Mouse (Mus musculus): ENCODE results near the gene Padi2.

The Padi2 gene

DNA sequence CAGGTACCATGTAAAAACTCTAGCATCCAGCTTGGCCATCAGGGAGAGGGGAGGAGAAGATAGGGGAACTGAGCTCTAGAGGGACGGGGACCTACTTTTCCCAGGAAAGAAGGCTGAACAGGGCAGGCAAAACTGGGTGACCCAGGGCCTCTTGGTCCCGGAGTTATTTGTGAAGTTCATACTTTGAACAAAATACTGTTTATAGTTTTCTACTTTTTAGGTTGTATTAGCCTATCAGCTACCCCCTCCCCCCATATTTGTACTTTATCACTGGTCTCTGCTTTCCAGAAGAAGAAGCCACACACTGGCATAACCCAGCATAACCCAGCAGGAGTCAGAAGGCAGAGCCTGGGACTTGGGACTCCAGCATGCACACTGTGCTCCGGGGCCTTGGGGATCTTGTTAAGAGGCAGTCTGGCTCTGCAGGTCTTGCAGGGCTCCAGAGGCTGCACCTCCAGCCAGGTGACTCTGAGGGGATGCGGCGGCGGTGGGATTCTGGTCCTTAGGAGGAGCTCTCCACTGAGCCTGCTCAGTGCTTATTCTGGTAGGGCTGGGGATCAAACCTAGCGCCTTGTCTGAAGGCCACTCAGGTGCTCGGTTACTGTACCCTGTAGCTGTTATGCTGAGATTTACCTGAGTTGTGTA, 25.0 kb upstream of the Padi2 start:
- no peak for DNase-seq (ENCODE audit: low read depth, low spot score)

DNA sequence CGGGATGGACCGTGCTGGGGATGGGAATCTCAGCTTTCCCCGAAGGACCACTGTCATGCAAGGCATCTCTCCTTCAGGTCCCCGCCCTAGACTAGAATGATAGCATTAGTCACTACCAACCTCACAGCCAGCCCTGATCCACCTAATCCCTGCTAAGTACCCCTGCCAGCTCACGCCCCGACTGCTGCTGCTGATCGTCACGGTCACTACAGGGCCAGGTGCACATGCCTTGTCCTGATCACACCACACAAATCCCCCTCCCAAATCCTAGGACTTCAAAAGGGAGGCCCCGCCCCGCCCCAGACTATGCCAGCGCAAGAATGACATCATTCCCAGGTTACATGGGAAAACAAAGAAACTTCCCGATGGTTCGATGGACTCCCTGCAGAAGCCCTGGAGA, 24.4 kb upstream of the Padi2 start:
- no peak for DNase-seq (ENCODE audit: low read depth, low spot score)

DNA sequence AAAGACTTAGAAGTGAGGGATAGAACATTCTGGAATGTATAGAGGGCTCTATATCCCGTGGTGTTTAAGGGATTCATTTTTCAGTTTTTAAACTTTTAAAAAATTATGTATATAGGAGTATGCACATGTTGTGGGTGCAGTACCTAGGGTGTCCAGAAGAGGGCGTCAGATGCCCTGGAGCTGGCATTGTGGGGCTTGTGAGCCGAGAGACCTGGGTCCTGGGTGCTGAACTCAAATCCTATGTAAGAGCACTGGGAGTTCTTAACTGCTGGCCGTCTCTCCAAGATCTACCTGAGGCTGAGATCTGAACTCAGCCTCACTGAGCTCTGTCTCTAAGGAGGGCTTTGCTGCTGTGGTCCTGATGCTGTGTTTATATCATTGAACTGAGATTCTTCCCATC, 23.8 kb upstream of the Padi2 start:
- DNase-seq (ENCODE audit: low read depth, low spot score): no peak

DNA sequence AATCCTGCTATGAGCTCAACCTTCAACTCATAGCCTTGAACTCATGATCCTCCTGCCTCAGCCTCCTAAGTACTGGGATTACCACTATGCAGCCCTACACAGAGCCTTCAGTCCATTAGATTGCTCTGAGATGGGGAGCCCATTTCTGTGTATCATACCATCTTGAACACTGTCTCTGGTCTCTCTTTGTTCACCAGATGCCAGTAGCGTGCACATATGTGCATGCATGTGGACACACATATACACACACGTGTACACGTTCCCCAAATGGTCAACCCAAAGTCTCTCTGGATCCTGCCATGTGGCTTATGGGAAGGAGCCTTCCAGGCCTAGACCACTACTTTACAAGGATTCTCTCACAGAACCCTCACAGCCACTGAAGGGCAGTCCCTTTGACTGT, 23.2 kb upstream of the Padi2 start:
- DNase-seq (ENCODE audit: low read depth, low spot score): no peak

DNA sequence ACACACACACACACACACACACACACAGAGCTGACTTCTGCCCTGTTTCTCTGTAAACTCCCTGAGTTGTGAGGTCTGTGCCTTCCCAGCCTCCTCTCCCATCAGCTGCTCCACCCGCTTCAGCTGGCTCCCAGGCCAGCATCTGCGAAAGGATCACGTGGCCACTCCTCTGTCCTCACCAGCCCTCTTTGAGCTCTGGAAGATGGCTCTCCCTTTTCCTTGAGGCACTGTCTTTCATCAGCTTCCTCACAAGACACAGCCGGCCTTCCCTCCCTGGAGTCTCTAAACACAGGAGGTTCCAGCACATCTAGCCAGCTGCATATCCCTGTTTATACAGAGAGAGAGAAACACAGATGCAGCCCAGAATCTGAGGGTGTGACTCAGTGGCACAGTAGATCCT, 22.3 kb upstream of the Padi2 start:
- no peak for DNase-seq (ENCODE audit: low read depth, low spot score)

DNA sequence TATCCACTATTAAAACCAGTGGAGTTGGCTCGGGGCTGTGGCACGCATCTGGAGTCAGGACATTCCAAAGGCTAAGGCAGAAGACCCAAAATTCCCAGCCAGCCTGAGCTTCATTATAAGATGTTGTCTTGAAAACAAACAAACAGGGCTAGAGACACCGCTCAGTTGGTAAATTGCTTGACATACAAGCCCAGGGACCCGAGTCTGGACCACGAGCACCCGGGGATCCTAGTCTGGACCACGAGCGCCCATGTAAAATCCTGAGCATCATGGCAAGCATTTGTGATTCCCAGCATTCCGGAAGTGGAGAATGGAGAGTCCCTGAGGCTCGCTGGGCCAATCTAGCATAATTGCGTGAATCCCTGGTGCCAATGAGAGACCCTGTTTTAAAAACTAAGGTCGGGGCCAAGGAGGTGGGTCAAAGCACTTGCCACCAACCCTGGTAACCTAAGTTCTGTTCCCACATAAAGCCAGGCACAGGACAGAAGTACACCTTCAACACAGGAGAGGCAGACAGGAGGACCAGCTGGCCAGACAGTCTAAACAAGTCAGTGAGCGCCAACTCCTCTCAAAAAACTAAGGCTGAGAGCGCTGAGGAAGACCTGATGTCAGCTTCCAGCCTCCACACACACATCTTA, 14.5 kb upstream of the Padi2 start:
- no peak for DNase-seq (ENCODE audit: low read depth, low spot score)

DNA sequence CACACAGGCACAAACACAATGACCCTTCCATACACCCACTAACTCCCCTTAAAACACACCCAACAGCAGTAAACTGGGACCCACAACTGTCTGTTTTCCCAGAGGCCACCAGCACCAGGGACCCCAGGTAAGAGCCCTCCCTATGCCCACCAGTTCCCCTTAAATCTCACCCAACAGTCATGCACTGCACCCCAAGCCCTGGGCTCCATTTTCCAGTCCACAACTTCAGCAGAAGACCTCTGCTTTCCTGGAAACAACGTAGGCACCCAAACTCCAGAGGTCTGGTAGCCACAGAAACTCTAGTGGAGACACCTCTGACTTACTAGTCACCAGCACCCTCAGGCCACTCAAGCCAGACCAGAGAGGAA, 14.0 kb upstream of the Padi2 start:
- no peak for DNase-seq (ENCODE audit: low read depth, low spot score)

DNA sequence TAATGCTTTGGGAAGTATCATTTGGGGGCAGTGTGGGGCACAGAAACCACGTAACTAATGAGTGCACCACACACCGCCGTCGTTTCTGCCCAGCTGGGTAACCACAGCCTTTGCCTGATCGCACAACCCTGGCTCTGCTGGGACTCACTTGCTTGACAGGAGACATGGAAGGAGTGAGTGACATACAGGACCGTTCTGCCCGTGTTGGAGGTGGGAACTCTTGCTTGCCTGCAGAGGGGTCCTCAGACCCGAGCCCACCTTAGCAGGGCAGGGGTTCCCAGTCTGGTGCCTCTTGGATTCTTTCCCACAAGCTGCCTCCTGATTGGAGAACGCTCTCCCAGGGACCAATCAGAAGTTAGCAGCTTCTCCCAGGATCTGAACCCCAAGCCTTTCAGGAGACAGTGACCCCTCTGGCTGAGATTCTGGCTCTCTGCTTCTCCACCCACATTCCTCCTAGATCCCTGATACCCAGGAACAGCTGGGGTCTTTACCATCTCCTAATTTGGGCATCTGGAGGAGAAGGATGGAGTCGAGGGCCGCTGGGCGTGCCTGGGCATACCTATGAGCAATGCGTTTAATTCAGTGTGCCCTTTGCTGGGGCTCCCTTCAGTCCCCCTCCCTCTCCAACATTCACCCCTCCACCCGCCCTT, 1.2 kb upstream of the Padi2 start:
- no peak for DNase-seq (ENCODE audit: low read depth, low spot score)

DNA sequence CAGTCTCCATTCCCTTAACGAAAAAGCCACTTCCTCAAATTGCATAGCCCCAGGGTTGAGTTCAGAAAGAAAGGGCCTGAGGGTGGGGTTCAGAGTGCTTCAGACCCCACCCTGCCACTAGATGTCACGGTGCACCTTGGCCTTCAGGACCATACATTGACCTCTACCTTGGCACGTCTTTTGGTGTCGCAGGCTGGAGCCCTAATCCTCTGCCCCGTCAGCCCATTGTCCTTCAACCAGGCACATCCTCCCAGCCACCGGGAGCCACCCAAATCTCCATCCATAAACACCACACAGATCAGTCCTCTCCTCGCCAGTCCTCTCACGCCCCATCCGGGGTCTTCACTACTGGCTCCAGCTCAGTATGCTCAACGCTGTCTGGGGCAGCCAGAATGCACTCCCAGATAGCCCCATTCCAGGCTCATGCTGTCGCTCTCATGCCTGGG, 695 bp upstream of the Padi2 start:
- no peak for DNase-seq (ENCODE audit: low read depth, low spot score)

DNA sequence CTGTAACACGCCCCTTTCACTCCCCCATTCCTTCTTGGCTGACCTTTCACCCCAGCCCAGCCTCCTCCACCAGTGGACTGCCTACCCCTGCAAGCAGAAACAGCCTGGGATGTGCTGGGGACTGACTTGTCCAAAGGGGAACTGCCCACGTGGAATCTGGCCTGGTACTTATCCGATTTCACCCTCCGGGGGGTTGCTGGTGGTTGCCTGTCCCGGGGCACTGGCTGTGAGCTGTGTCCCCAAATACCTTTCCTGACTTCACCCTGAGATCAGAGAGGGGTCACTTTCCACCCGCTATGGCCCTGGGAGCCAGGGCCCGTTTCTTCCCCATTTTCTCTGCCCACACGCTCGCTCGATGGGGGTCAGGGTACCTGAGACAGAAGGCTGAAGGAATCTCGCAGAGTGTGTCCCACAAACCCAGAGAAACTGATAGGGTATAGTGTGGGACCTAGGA, 710 bp downstream of the Padi2 start:
- DNase-seq (ENCODE audit: low read depth, low spot score): no peak

DNA sequence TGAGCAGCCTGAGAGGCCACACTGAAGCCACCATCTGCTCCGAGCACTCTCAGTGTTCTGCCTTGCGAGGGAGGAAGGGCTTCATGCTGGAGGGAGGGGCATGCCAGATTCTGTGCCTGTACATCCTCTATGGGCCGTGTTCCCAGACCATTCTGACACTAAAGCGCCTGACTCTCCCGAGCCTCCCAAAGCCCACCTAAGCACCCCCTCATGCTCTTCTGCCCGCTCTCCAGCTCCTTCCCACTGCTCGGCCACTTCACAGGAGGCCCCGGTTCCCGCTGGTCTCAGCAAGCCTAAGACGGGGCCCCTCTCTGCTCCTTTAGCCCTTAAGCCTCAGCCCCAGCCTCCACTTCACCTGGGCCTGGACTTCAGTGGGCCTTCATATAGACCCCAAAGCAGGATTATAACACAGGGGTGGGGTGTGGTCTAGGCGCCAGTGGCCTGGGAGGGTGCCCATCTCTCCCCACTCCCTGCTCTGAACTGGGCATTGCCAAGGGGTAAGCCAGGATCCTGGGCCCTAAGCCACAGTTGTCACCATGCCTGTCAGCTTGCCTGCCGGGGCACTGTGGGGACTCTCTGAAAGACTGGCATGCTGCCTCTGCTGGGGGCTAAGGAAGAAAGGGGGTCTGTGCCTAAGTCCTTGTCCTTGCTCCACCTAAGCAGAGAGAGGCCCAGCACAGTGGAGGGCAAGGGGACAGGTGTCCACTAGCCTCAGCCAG, 1.3 kb downstream of the Padi2 start:
- no peak for DNase-seq (ENCODE audit: low read depth, low spot score)

DNA sequence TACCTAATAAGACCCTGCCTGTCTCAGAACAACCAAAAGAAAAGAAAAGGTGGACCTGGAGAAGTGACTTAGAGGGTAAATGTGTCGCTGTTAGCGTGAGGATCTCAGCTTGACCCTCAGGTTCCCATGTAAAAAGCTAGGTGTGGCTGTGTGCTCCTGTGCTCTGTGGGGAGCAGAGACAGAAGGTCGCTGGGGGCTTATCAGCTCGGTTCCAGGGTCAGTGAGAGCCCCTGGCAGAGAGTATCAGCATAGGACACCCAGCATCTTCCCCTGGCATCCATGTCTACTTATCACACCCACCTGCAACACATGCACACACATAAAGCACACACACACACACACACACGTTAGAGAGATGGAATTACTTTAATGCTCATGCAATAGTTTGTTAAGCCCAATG, 2.5 kb downstream of the Padi2 start:
- no peak for DNase-seq (ENCODE audit: low read depth, low spot score)

DNA sequence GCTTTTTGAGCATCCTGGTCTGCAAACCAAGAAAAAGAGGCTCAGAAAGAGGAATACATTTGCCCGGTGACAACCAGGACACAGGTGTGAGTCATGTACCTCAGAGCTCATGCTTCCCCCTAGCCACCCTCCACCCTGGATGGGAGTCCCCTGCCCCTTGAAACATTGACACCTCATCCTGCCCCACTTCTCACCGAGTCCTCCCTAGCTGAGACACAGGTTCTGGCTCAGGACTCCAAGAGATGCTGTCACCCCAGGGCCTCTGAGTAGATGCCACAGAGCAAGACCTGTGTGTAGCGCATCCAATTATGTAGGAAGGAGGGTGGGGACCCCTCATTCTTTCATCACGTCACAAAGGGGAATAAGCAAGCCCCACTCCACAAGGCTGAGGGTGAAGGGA, 3.4 kb downstream of the Padi2 start:
- no peak for DNase-seq (ENCODE audit: low read depth, low spot score)

DNA sequence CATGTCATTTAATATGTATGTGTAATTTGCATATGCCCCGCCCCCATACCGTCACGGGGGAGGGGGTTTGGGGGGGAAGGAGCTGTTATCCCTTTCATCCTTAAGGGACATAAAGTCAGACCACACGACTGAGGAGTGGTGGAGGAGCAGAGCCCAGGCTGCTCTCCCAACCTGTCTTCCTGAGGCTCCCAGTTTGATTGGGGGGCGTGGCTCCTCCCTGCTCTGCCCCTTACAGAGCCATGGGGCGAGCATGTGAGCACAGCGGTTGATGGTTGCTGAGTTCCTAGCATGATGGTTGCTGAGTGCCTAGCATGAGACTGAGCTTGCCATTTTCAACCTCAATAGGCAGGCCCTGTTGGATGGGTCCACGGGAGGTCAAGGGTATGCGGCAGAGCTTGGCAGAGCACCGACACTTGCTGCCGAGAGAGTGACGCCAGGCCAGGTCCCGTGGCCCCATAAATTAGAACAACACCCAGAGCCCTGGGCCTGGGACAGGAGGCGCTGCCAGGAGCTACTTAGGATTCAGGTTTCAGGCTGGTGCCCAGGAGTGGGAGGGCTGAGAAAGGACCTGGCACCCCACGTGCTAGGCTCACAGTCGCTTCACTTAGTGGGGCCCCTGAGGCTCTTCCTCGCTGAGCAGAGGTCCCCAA, 4.6 kb downstream of the Padi2 start:
- no peak for DNase-seq (ENCODE audit: low read depth, low spot score)

DNA sequence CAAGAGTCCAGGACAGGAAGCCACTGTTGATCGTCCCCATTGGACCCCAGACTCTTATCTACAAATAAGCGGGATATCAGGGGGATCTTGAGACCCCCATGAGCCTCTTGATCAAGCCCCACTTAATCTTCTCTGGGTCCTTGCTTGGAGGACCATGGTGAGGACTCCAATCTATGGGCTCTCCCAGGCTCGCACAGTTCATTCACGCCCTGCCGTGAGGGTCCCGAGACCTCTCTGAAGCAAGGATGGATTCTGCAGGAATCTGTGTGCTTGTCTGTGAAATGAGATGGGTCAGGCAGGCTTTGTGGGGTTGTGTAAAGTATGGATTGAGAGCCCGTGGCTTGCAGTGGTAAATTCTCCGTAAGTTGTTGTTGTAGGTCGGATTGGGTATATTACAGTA, 5.3 kb downstream of the Padi2 start:
- DNase-seq (ENCODE audit: low read depth, low spot score): no peak

DNA sequence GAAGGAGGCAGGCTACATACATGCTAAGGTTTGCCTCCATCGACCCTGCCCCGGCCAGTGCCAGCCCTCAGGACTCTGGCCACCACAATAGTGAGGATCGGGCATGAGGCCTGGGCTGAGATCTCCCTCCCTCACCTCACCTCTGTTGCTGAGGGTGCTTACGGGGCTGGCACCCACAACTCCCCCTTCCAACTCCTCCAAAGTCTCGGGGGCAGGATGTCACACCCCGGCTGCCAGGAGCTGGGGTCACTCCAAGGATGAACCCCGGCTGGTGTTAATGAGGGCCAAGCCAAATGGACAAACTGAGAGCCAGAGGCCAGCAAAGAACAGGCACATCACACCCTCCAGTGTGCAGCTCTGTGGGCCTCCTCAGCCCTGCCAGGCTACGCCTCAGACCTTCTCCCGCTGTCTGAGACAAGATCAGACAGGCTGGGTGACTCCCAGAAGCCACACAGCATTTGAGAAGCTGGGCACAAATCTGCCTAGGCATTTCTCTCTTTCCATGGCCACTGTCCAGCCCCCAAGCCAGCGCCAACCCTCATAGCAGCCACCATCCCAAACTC, 6.2 kb downstream of the Padi2 start:
- no peak for DNase-seq (ENCODE audit: low read depth, low spot score)

DNA sequence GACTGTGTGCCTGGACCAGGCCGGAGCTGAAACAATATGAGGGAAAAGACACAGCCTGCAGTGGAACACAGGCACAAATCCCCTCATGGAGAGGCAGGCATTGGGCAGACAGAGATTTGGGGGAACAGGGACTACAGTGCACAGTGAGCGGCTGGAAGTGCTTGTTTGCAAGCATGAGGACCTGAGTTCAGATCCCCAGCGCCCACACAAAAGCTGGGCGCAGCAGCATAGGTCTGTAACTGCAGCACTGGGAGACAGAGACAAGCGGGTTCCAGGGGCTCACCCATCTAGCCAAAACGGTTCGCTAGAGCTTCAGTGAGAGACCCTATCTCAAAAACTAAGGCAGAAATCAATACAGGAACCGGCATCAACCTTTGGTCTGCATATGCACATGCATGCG, 7.4 kb downstream of the Padi2 start:
- DNase-seq (ENCODE audit: low read depth, low spot score): no peak

DNA sequence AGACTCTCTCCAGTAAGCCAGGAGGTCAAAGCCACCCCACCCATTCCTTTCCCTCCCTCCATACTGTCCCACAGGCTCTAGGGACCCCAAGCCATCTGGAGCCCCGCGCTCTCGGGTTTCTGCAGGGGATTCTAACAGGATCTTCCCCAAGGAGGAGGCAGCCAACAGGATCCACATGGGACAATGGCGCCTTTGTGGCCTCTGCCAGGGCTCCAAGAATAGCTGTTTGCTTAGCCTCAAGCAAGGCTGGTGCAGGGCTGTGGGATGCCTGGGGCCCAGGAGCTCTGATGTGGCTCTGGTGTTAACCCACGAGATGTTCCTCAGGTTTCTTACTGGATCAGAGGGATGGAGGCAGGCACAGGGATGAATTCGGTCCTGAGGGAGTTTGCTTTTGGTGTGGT, 8.6 kb downstream of the Padi2 start:
- peak; percentile 61 for DNase-seq (ENCODE audit: low read depth, low spot score)

DNA sequence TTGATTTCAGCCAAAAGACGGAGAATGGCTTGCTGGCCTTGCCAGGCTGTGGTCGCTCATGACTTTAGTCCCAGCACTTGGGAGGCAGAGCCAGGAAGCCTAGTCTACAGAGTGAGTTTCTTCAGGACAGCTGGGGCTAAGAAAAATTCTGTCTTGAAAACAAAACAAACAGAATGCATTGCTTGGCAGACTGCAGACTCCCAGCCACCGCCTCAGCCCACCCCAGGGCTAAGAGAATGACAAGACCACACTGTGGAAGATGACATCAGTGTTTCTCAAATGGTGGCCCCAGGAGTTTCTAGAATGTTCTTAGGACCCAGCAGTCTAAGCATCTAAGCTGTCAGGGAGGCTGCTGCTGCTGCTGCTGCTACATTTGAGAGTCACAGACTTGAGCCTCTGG, 9.1 kb downstream of the Padi2 start:
- DNase-seq (ENCODE audit: low read depth, low spot score): no peak

DNA sequence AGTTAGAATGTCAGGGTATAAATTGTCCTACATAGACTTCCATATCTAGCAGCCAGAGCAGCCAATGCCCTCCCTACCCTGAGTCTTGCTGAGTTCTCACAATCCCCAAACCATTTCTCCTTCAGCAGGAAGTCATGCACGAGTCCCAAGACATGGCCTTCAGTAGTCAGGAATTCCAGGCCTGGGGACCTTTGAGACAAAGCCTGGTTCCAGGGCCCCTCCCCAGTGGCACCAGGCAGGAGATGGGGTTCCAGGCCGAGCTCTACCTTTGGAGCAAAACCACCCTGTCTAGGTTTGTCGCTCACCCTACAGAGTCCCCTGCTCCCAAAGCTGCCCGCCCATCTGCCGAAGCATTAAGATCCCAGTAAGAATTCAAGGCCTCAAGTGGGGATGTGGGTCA, 10.2 kb downstream of the Padi2 start:
- no peak for DNase-seq (ENCODE audit: low read depth, low spot score)

DNA sequence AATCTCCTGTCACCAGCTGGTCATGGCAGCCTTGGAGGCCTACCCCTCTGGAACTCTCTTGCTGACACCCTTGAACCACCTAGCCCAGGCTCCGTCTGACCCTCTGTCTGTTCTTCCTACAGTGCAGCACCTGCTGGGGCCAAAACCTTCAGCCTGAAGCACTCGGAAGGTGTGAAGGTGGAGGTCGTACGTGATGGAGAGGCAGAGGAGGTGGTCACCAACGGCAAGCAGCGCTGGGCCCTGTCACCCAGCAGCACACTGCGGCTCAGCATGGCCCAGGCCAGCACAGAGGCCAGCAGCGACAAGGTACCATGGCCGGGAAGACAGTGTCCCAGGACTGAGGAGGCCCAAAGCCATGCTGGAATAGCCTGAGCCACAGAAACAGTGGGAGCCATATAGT, 11.3 kb downstream of the Padi2 start:
- DNase-seq (ENCODE audit: low read depth, low spot score): no peak

Measured in mesoderm, embryonic 11.5 days (tissue).